Mouse (Mus musculus): ENCODE results near the gene Epop. TPM values are rescaled to one million over a fixed set of nuclear protein-coding genes. Genes with fewer than 3 reads are reported as not detected.

The Epop gene
- polyA plus RNA-seq, 1 experiment from 2014 or later = 0.43 TPM

GRCm38 (mm10) chr11:97603891-97604290 is 25.6 kb downstream of the Epop start:
- no peaks in the 10 kb centered on the region for H3K79me2 ChIP-seq (ENCODE audit: inconsistent target)
- 4% methylated on average over 10 of the region's 10 CpGs for WGBS (ENCODE audit: missing documents)
- no peak overlapping the region for H3K4me3 ChIP-seq (ENCODE audit: inconsistent target)
- no peak overlapping the region for H3K27ac ChIP-seq
- H3K36me3 ChIP-seq (ENCODE audit: inconsistent target) = no peaks in the 10 kb centered on the region

GRCm38 (mm10) chr11:97602223-97602622 is 27.3 kb downstream of the Epop start:
- Histone ChIP-seq H3K4me3 (ENCODE audit: inconsistent target) (no peak overlapping the region), H3K79me2 (ENCODE audit: inconsistent target) (no peaks in the 10 kb centered on the region), H3K36me3 (ENCODE audit: inconsistent target) (no peaks in the 10 kb centered on the region), H3K27ac (no peak overlapping the region)
- WGBS (ENCODE audit: missing documents) = 43% methylated on average over 5 of the region's 6 CpGs

- Histone ChIP-seq H3K27ac (no peak overlapping the region), H3K79me2 (ENCODE audit: inconsistent target) (no peaks in the 10 kb centered on the region), H3K4me3 (ENCODE audit: inconsistent target) (no peak overlapping the region), H3K36me3 (ENCODE audit: inconsistent target) (no peaks in the 10 kb centered on the region)
- 73% methylated on average over 8 of the region's 8 CpGs for WGBS (ENCODE audit: missing documents)
Measured at GRCm38 (mm10) chr11:97599104-97599503, 30.4 kb downstream of the Epop start.

- no peak overlapping the region for H3K27ac ChIP-seq
Measured at GRCm38 (mm10) chr11:97597945-97598691, 31.4 kb downstream of the Epop start.

GRCm38 (mm10) chr11:97594136-97594535 is 35.4 kb downstream of the Epop start:
- no peak overlapping the region for H3K4me3 ChIP-seq (ENCODE audit: inconsistent target)
- no peak overlapping the region for H3K27ac ChIP-seq
- no peaks in the 10 kb centered on the region for H3K79me2 ChIP-seq (ENCODE audit: inconsistent target)
- 82% methylated on average over 5 of the region's 6 CpGs for WGBS (ENCODE audit: missing documents)
- H3K36me3 ChIP-seq (ENCODE audit: inconsistent target) = no peaks in the 10 kb centered on the region

More at GRCm38 (mm10) chr11:97597945-97598691, 31.4 kb downstream of the Epop start:
- Histone ChIP-seq H3K79me2 (ENCODE audit: inconsistent target) (no peaks in the 10 kb centered on the region), H3K36me3 (ENCODE audit: inconsistent target) (no peaks in the 10 kb centered on the region), H3K4me3 (ENCODE audit: inconsistent target) (no peak overlapping the region)
- 94% methylated on average over 9 of the region's 10 CpGs for WGBS (ENCODE audit: missing documents)

- Histone ChIP-seq H3K36me3 (ENCODE audit: inconsistent target) (no peaks in the 10 kb centered on the region), H3K27ac (peak overlapping the region; percentile 35; the same call in 1 of the 2 replicates), H3K4me3 (ENCODE audit: inconsistent target) (no peak overlapping the region), H3K79me2 (ENCODE audit: inconsistent target) (no peaks in the 10 kb centered on the region)
- 10% methylated on average over 5 of the region's 5 CpGs for WGBS (ENCODE audit: missing documents)
Measured at GRCm38 (mm10) chr11:97591910-97592309, 37.6 kb downstream of the Epop start.

GRCm38 (mm10) chr11:97590227-97590960 is 39.1 kb downstream of the Epop start:
- 92% methylated on average over 23 of the region's 24 CpGs for WGBS (ENCODE audit: missing documents)
- Histone ChIP-seq H3K79me2 (ENCODE audit: inconsistent target) (no peaks in the 10 kb centered on the region), H3K36me3 (ENCODE audit: inconsistent target) (no peaks in the 10 kb centered on the region), H3K27ac (no peak overlapping the region), H3K4me3 (ENCODE audit: inconsistent target) (no peak overlapping the region)

- no peak overlapping the region for H3K4me3 ChIP-seq (ENCODE audit: inconsistent target)
- WGBS (ENCODE audit: missing documents) = 90% methylated on average over 10 of the region's 10 CpGs
- no peaks in the 10 kb centered on the region for H3K79me2 ChIP-seq (ENCODE audit: inconsistent target)
- H3K36me3 ChIP-seq (ENCODE audit: inconsistent target) = no peaks in the 10 kb centered on the region
- H3K27ac ChIP-seq = no peak overlapping the region
Measured at GRCm38 (mm10) chr11:97589216-97589615, 40.3 kb downstream of the Epop start.

GRCm38 (mm10) chr11:97585932-97586331 is 43.6 kb downstream of the Epop start:
- Histone ChIP-seq H3K27ac (no peak overlapping the region), H3K36me3 (ENCODE audit: inconsistent target) (no peaks in the 10 kb centered on the region), H3K4me3 (ENCODE audit: inconsistent target) (no peak overlapping the region), H3K79me2 (ENCODE audit: inconsistent target) (no peaks in the 10 kb centered on the region)
- WGBS (ENCODE audit: missing documents) = 65% methylated on average over 10 of the region's 10 CpGs

- 94% methylated on average over 7 of the region's 7 CpGs for WGBS (ENCODE audit: missing documents)
- Histone ChIP-seq H3K79me2 (ENCODE audit: inconsistent target) (no peaks in the 10 kb centered on the region), H3K27ac (no peak overlapping the region), H3K36me3 (ENCODE audit: inconsistent target) (no peaks in the 10 kb centered on the region), H3K4me3 (ENCODE audit: inconsistent target) (no peak overlapping the region)
Measured at GRCm38 (mm10) chr11:97584476-97584875, 45.0 kb downstream of the Epop start.

GRCm38 (mm10) chr11:97579088-97579857 is 50.2 kb downstream of the Epop start:
- Histone ChIP-seq H3K36me3 (ENCODE audit: inconsistent target) (no peaks in the 10 kb centered on the region), H3K27ac (no peak overlapping the region), H3K79me2 (ENCODE audit: inconsistent target) (no peaks in the 10 kb centered on the region), H3K4me3 (ENCODE audit: inconsistent target) (no peak overlapping the region)
- 52% methylated on average over 9 of the region's 10 CpGs for WGBS (ENCODE audit: missing documents)

- Histone ChIP-seq H3K79me2 (ENCODE audit: inconsistent target) (no peaks in the 10 kb centered on the region), H3K36me3 (ENCODE audit: inconsistent target) (no peaks in the 10 kb centered on the region), H3K27ac (no peak overlapping the region), H3K4me3 (ENCODE audit: inconsistent target) (no peak overlapping the region)
- 35% methylated on average over 2 of the region's 2 CpGs for WGBS (ENCODE audit: missing documents)
Measured at GRCm38 (mm10) chr11:97578286-97578685, 51.2 kb downstream of the Epop start.
